Mouse (Mus musculus): ENCODE measurements at regions not wholly inside any gene's neighbourhood (a gene's known extent, or its start where the extent isn't known, plus 50 kb on each side); places are given as distances from the start of the nearest gene placed in this dataset.

- intact Hi-C loops (cut with DNase I): no loop called here
- DNase-seq (ENCODE audit: low spot score in 2 of 2): no peak
Observed at GRCm38 (mm10) chr13:71513204-71513603, 450.3 kb downstream of the Irx1 start.

- no peak for DNase-seq (ENCODE audit: low spot score in 2 of 2)
- intact Hi-C loops (cut with DNase I): no loop called here
Observed at GRCm38 (mm10) chr13:71507956-71508401, 455.5 kb downstream of the Irx1 start.

- intact Hi-C loops (cut with DNase I): no loop called here
- peak; percentile 25 to 40 for DNase-seq (ENCODE audit: low spot score in 2 of 2)
Observed at GRCm38 (mm10) chr13:71507421-71507931, 456.0 kb downstream of the Irx1 start.

GRCm38 (mm10) chr13:71506777-71507176, 456.7 kb downstream of the Irx1 start:
- DNase-seq (ENCODE audit: low spot score in 2 of 2): no peak
- intact Hi-C loops (cut with DNase I): no loop called here

GRCm38 (mm10) chr13:71489773-71490172, 473.8 kb downstream of the Irx1 start:
- intact Hi-C loops (cut with DNase I): no loop called here
- DNase-seq (ENCODE audit: low spot score in 2 of 2): no peak

GRCm38 (mm10) chr13:71481205-71481604, 482.3 kb downstream of the Irx1 start:
- no peak for DNase-seq (ENCODE audit: low spot score in 2 of 2)
- intact Hi-C loops (cut with DNase I): no loop called here

GRCm38 (mm10) chr13:71461552-71461951, 502.0 kb downstream of the Irx1 start:
- peak in 1 of 2 experiments; percentile 5 for DNase-seq (ENCODE audit: low spot score in 2 of 2)
- intact Hi-C loops (cut with DNase I): no loop called here

GRCm38 (mm10) chr13:71460607-71461006, 502.9 kb downstream of the Irx1 start:
- intact Hi-C loops (cut with DNase I): no loop called here
- DNase-seq (ENCODE audit: low spot score in 2 of 2): no peak

GRCm38 (mm10) chr13:71460097-71460496, 503.4 kb downstream of the Irx1 start:
- DNase-seq (ENCODE audit: low spot score in 2 of 2): no peak
- intact Hi-C loops (cut with DNase I): no loop called here

- intact Hi-C loops (cut with DNase I): loop anchor here (5.0 to 10.0 kb wide), 5 partner anchors 214 to 1306 kb away; partner anchors contain the start of gene Irx1
- DNase-seq (ENCODE audit: low spot score in 2 of 2): peak in 1 of 2 experiments; percentile 3
Observed at GRCm38 (mm10) chr13:71459022-71459536, 504.4 kb downstream of the Irx1 start.

GRCm38 (mm10) chr13:71458061-71458935, 505.2 kb downstream of the Irx1 start:
- intact Hi-C loops (cut with DNase I): loop anchor here (5.0 to 10.0 kb wide), 5 partner anchors 213 to 1307 kb away; partner anchors contain the start of gene Irx1
- DNase-seq (ENCODE audit: low spot score in 2 of 2): peak; percentile 43 to 71

- intact Hi-C loops (cut with DNase I): loop anchor here (5.0 to 10.0 kb wide), 5 partner anchors 213 to 1307 kb away; partner anchors contain the start of gene Irx1
- DNase-seq (ENCODE audit: low spot score in 2 of 2): no peak
Observed at GRCm38 (mm10) chr13:71457550-71457949, 506.0 kb downstream of the Irx1 start.

GRCm38 (mm10) chr13:71452258-71452657, 511.3 kb downstream of the Irx1 start:
- intact Hi-C loops (cut with DNase I): loop anchor here (10.0 kb wide), 3 partner anchors 207 to 1313 kb away; no protein-coding TSS in a partner anchor

GRCm38 (mm10) chr13:71437601-71438099, 525.9 kb downstream of the Irx1 start:
- intact Hi-C loops (cut with DNase I): no loop called here
- no peak for DNase-seq (ENCODE audit: low spot score in 2 of 2)

More at GRCm38 (mm10) chr13:71452258-71452657, 511.3 kb downstream of the Irx1 start:
- DNase-seq (ENCODE audit: low spot score in 2 of 2): no peak

- intact Hi-C loops (cut with DNase I): no loop called here
- peak; percentile 42 to 43 for DNase-seq (ENCODE audit: low spot score in 2 of 2)
Observed at GRCm38 (mm10) chr13:71403654-71404560, 559.6 kb downstream of the Irx1 start.

GRCm38 (mm10) chr13:71393716-71394309, 552.2 kb upstream of the Adamts16 start:
- DNase-seq (ENCODE audit: low spot score in 2 of 2): no peak
- intact Hi-C loops (cut with DNase I): no loop called here

- no peak for DNase-seq (ENCODE audit: low spot score in 2 of 2)
- intact Hi-C loops (cut with DNase I): no loop called here
Observed at GRCm38 (mm10) chr13:71378641-71379040, 537.0 kb upstream of the Adamts16 start.

GRCm38 (mm10) chr13:71375909-71376606, 534.4 kb upstream of the Adamts16 start:
- intact Hi-C loops (cut with DNase I): no loop called here
- DNase-seq (ENCODE audit: low spot score in 2 of 2): peak in 1 of 2 experiments; percentile 17

Data from left cerebral cortex, postnatal 36 days (tissue).